Mouse (Mus musculus) MEL (cell line): Measurements from ENCODE around the gene Chst3. TPM values are rescaled to one million over a fixed set of nuclear protein-coding genes. Genes with fewer than 3 reads are reported as not detected.
A peak's percentile ranks its signal among the peaks of the same experiment; 100 is the strongest.
"Not testable (repeated sequence)": the region's sequence is repeated elsewhere in the genome, so short reads cannot be mapped to it uniquely, and the experiment has no call there.

Experiments used
- DNase-seq: peaks from one replicate; pipeline ENCODE4 v3.0.0; 2011; ENCODE audit warnings: low read depth, low spot score
- H3K27ac ChIP-seq: 2 replicates; pipeline ENCODE4 v1.5.1; 2012; ENCODE audit warnings: low read depth, mild to moderate bottlenecking, control low read depth, low read length, moderate library complexity; ENCODE audit not compliant: control insufficient read depth
- H3K27me3 ChIP-seq, 2 experiments: fragments of 150-350 bp in 1 of 2; sonication (generic) in 1 of 2; 2 replicates each; pipeline ENCODE4 v1.6.1; 2012; ENCODE audit warnings: low read length in 2 of 2, mild to moderate bottlenecking in 2 of 2, improper control_type of control experiment in 1 of 2, moderate library complexity in 1 of 2; ENCODE audit not compliant: insufficient read depth in 2 of 2, control insufficient read depth in 1 of 2
- H3K36me3 ChIP-seq, 2 experiments: 2 replicates each; pipeline ENCODE4 v1.6.1; 2012 to 2014; ENCODE audit warnings: low read length in 2 of 2, improper control_type of control experiment in 1 of 2, inconsistent platforms in 1 of 2, mild to moderate bottlenecking in 1 of 2; ENCODE audit not compliant: insufficient read depth in 2 of 2, control insufficient read depth in 1 of 2
- H3K4me1 ChIP-seq, 2 experiments: fragments of 150-350 bp in 1 of 2; sonication (generic) in 1 of 2; 2 replicates each; pipeline ENCODE4 v1.6.1; 2012; ENCODE audit warnings: low read length in 2 of 2, improper control_type of control experiment in 1 of 2, mild to moderate bottlenecking in 1 of 2; ENCODE audit not compliant: insufficient read depth in 2 of 2, control insufficient read depth in 1 of 2
- H3K4me3 ChIP-seq, 2 experiments: fragments of 150-350 bp in 1 of 2; sonication (generic) in 1 of 2; 2 replicates each; pipeline ENCODE4 v1.5.1; 2012; ENCODE audit warnings: low read depth in 2 of 2, low read length in 2 of 2, mild to moderate bottlenecking in 2 of 2, moderate library complexity in 2 of 2, control low read depth in 1 of 2, improper control_type of control experiment in 1 of 2; ENCODE audit not compliant: control insufficient read depth in 1 of 2, insufficient read depth in 1 of 2
- H3K79me2 ChIP-seq: 2 replicates; pipeline ENCODE4 v1.6.1; 2012; ENCODE audit warnings: mild to moderate bottlenecking, low read length, moderate library complexity; ENCODE audit not compliant: control insufficient read depth, poor library complexity, insufficient read depth
- H3K9ac ChIP-seq: 2 replicates; pipeline ENCODE4 v1.6.1; 2012; ENCODE audit warnings: low read depth, mild to moderate bottlenecking, control low read depth, low read length, moderate library complexity; ENCODE audit not compliant: control insufficient read depth, poor library complexity, severe bottlenecking
- H3K9me3 ChIP-seq: fragments of 150-350 bp; sonication (generic); replicated peaks from 2 replicates; pipeline ENCODE4 v1.6.1; 2012; ENCODE audit warnings: mild to moderate bottlenecking, low read length, improper control_type of control experiment, moderate library complexity; ENCODE audit not compliant: insufficient read depth
- BHLHE40 ChIP-seq: IDR thresholded peaks from 2 replicates; pipeline ENCODE4 v1.6.1; 2012; ENCODE audit warnings: low read depth, mild to moderate bottlenecking, inconsistent platforms, low read length, improper control_type of control experiment, borderline replicate concordance
- CHD2 ChIP-seq: IDR thresholded peaks from 2 replicates; pipeline ENCODE4 v1.6.1; 2011; ENCODE audit warnings: low read length, improper control_type of control experiment
- CTCF ChIP-seq, 3 experiments: IDR thresholded peaks in 2 of 3; conservative IDR thresholded peaks in 1 of 3; 2 replicates each; pipeline ENCODE4 v1.5.1; 2011 to 2012; ENCODE audit warnings: low read length in 3 of 3, low read depth in 2 of 3, mild to moderate bottlenecking in 2 of 3, improper control_type of control experiment in 1 of 3, inconsistent platforms in 1 of 3, mixed read lengths in 1 of 3, moderate library complexity in 1 of 3; ENCODE audit not compliant: control insufficient read depth in 1 of 3, insufficient read depth in 1 of 3, poor library complexity in 1 of 3, severe bottlenecking in 1 of 3
- HCFC1 ChIP-seq: IDR thresholded peaks from 2 replicates; pipeline ENCODE4 v1.6.1; 2012; ENCODE audit warnings: low read depth, mild to moderate bottlenecking, inconsistent platforms, low read length, improper control_type of control experiment, moderate library complexity
- MAFK ChIP-seq: IDR thresholded peaks from 2 replicates; pipeline ENCODE4 v1.6.1; 2011; ENCODE audit warnings: low read depth, mild to moderate bottlenecking, low read length, improper control_type of control experiment, borderline replicate concordance
- MAX ChIP-seq: IDR thresholded peaks from 2 replicates; pipeline ENCODE4 v1.6.1; 2011; ENCODE audit warnings: low read length, improper control_type of control experiment
- MXI1 ChIP-seq: IDR thresholded peaks from 2 replicates; pipeline ENCODE4 v1.6.1; 2011; ENCODE audit warnings: mild to moderate bottlenecking, low read depth, low read length, improper control_type of control experiment
- NRF1 ChIP-seq: IDR thresholded peaks from 2 replicates; pipeline ENCODE4 v1.6.1; 2014; ENCODE audit warnings: low read depth, mild to moderate bottlenecking, inconsistent platforms, low read length, improper control_type of control experiment, moderate library complexity; ENCODE audit not compliant: poor library complexity, insufficient read depth, severe bottlenecking
- POLR2A ChIP-seq, 2 experiments: IDR thresholded peaks; 2 replicates each; pipeline ENCODE4 v1.6.1; 2011 to 2012; ENCODE audit warnings: low read length in 2 of 2, mild to moderate bottlenecking in 2 of 2, control low read depth in 1 of 2, improper control_type of control experiment in 1 of 2, low read depth in 1 of 2, moderate library complexity in 1 of 2; ENCODE audit not compliant: control insufficient read depth in 1 of 2, insufficient read depth in 1 of 2, poor library complexity in 1 of 2
- POLR2AphosphoS5 ChIP-seq: IDR thresholded peaks from 2 replicates; pipeline ENCODE4 v1.6.1; 2012; ENCODE audit warnings: low read depth, borderline replicate concordance, mild to moderate bottlenecking, inconsistent platforms, low read length, moderate library complexity, mixed read lengths
- TAL1 ChIP-seq: IDR thresholded peaks from 2 replicates; pipeline ENCODE4 v1.6.1; 2012; ENCODE audit warnings: mild to moderate bottlenecking, inconsistent platforms, low read length, moderate library complexity, mixed read lengths
- TBP ChIP-seq: IDR thresholded peaks from 2 replicates; pipeline ENCODE4 v1.8.0; 2011; ENCODE audit warnings: low read depth, low read length, improper control_type of control experiment
- TCF12 ChIP-seq: IDR thresholded peaks from 2 replicates; pipeline ENCODE4 v1.6.1; 2014; ENCODE audit warnings: low read depth, mild to moderate bottlenecking, inconsistent platforms, low read length, improper control_type of control experiment, moderate library complexity
- ZC3H11A ChIP-seq: IDR thresholded peaks from 2 replicates; pipeline ENCODE4 v1.6.1; 2012; ENCODE audit warnings: low read depth, mild to moderate bottlenecking, inconsistent platforms, low read length, improper control_type of control experiment
- ZMIZ1 ChIP-seq: IDR thresholded peaks from 2 replicates; pipeline ENCODE4 v1.6.1; 2012; ENCODE audit warnings: low read depth, mild to moderate bottlenecking, inconsistent platforms, low read length, improper control_type of control experiment, moderate library complexity
- ZNF384 ChIP-seq: IDR thresholded peaks from 2 replicates; pipeline ENCODE4 v1.6.1; 2012; ENCODE audit warnings: low read depth, mild to moderate bottlenecking, inconsistent platforms, low read length, improper control_type of control experiment
- polyA plus RNA-seq, 2 experiments: library from polyadenylated mRNA; stranded (reverse) in 1 of 2; unstranded in 1 of 2; fragments of >175 nt in 1 of 2; fragments of >200 nt in 1 of 2; gene quantifications; 2 replicates each; pipeline versions ENCODE4 v1.2.1 to v1.2.4; 2012; ENCODE audit warnings: low replicate concordance in 2 of 2, low read depth in 1 of 2; ENCODE audit not compliant: insufficient read length in 2 of 2, insufficient read depth in 1 of 2, missing spikeins in 1 of 2
- total RNA-seq: library from RNA; depleted of rRNA; stranded (reverse); fragments of 300-350 nt; gene quantifications from 2 replicates; pipeline ENCODE4 v1.2.3, GENCODE M21; 2012

The Chst3 gene
- total and polyA plus RNA-seq, 3 experiments: 0.08 TPM; not detected in 2

GRCm38 (mm10) chr10:60138680-60139079 lies 80.4 kb downstream of the Chst3 start:
- Histone ChIP-seq H3K4me1 (0 out of 4 replicates have a peak, but pooled peaks cover 0 to 3% of the 10 kb centered on the region in 2 experiments), H3K27me3 (no peaks in the 10 kb centered on the region), H3K36me3 (no peaks in the 10 kb centered on the region), H3K79me2 (no peaks in the 10 kb centered on the region)
- TF ChIP-seq ZNF384 (no peak), TCF12 (no peak)
- TF ChIP-seq, all 39 proteins: peak for 0
- no peak overlapping the region for H3K4me3 ChIP-seq
- H3K9ac ChIP-seq: no peak overlapping the region
- H3K27ac ChIP-seq: no peak overlapping the region
- no peaks in the 10 kb centered on the region for H3K9me3 ChIP-seq
- peak; percentile 14 for DNase-seq

DNA sequence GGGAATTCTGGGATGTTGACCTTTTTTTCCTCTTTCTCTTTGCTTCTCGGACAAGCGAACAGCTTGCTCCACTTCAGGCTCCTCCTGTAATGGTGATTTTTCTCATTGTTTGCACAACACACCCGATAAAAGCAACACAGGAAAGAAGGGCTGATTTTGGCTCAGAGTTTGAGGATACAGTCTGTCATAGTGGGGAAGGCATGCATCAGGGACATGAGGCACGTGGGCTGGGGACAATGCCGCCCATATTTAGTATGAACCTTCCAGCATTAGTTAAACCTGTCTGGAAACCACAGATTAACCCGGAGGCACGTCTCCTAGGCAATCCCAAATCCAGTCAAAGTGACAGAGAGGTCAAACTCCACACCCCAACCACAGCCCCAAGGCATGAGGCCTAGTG lies 82.1 kb downstream of the Chst3 start:
- no peak for DNase-seq
- Histone ChIP-seq H3K27ac (no peak overlapping the region), H3K27me3 (no peaks in the 10 kb centered on the region), H3K4me1 (0 out of 4 replicates have a peak, but pooled peaks cover 0 to 3% of the 10 kb centered on the region in 2 experiments), H3K9me3 (no peaks in the 10 kb centered on the region), H3K9ac (no peak overlapping the region), H3K36me3 (no peaks in the 10 kb centered on the region), H3K79me2 (no peaks in the 10 kb centered on the region), H3K4me3 (no peak overlapping the region)
- TF ChIP-seq TBP: no peak
- no peak for TF ChIP-seq NRF1
- TF ChIP-seq MXI1: no peak
- TF ChIP-seq HCFC1: no peak
- TF ChIP-seq MAFK: no peak
- TF ChIP-seq CHD2: no peak
- no peak for TF ChIP-seq ZC3H11A
- TF ChIP-seq ZMIZ1: no peak
- no peak for TF ChIP-seq POLR2A (IDR thresholded peaks at IDR 0.05; ENCODE audit: control insufficient read depth in 1 of 2, insufficient read depth in 1 of 2, low read depth in 1 of 2, low read length in 2 of 2, poor library complexity in 1 of 2)
- TF ChIP-seq TAL1: no peak
- TF ChIP-seq BHLHE40: no peak
- TF ChIP-seq POLR2AphosphoS5: no peak
- TF ChIP-seq MAX: no peak

DNA sequence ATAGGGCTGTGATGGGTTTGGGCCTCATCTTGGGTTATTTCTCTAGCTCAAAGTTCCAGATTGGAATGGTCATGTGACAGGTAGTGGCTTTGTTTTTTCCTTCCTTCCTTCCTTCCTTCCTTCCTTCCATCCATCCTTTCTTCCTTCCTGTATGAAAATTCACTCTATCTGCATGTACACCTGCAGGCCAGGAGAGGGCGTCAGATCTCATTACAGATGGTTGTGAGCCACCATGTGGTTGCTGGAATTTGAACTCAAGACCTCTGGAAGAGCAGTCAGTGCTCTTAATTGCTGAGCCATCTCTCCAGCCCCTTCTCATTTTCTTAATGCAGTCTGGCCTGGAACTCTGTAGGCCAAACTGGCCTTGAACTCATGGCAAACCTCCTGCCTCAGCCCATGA lies 83.0 kb downstream of the Chst3 start:
- peak in 2 of 3 experiments; percentile 8 to 19; a peak in 1 of 6 replicates for TF ChIP-seq CTCF (IDR thresholded peaks at IDR 0.05 in 2 of 3, conservative IDR thresholded peaks at IDR 0.05 in 1 of 3; ENCODE audit: control insufficient read depth in 1 of 3, insufficient read depth in 1 of 3, low read depth in 2 of 3, low read length in 3 of 3, poor library complexity in 1 of 3, severe bottlenecking in 1 of 3)
- TF ChIP-seq, all 39 proteins: peak for 1; not testable (repeated sequence) for 38
- H3K27ac ChIP-seq, DNase-seq, H3K36me3 ChIP-seq, H3K9me3 ChIP-seq, H3K4me3 ChIP-seq, H3K27me3 ChIP-seq, H3K4me1 ChIP-seq, H3K79me2 ChIP-seq, H3K9ac ChIP-seq: not testable (repeated sequence)
